Mouse (Mus musculus) left cerebral cortex, postnatal 25 days (tissue): ENCODE data around the gene Ddit4. TPM values are rescaled to one million over a fixed set of nuclear protein-coding genes. Genes with fewer than 3 reads are reported as not detected.

Source experiments
- DNase-seq, 2 experiments: peaks; one replicate each; pipeline ENCODE4 v3.0.0; 2022; ENCODE audit warnings: low spot score in 2 of 2, mixed read lengths in 1 of 2
- intact Hi-C: fragments of 180-260 bp; cut with DNase I; formaldehyde crosslinking; loops from one replicate; pipeline ENCODE4 v1.15.1; 2025
- total RNA-seq, 2 experiments: library from RNA; stranded (reverse); gene quantifications; 2 replicates each; pipeline ENCODE4 v1.2.3; 2021

Ddit4 gene
- total RNA-seq, 2 experiments from 2014 or later: 40.8 to 42.6 TPM

GRCm38 (mm10) chr10:59900939-59901338 is 50.7 kb downstream of the Ddit4 start:
- DNase-seq: no peak
- intact Hi-C loops: no loop called here

- no peak for DNase-seq
- intact Hi-C loops: no loop called here
These were observed 51.5 kb downstream of the Ddit4 start for GRCm38 (mm10) chr10:59900174-59900435.

Other genes with a start within 250 kb of the Ddit4 start
- gene Micu1, start 249.4 kb downstream of the Ddit4 start, total RNA-seq: 10 to 100 TPM; 83.7 to 86.1 TPM
- gene Dnajb12, start 72.3 kb downstream of the Ddit4 start, total RNA-seq: 10 to 100 TPM; 49.7 to 52.8 TPM
- 10 to 100 TPM; 15.1 to 15.5 TPM for gene Ascc1, start 51.0 kb upstream of the Ddit4 start, total RNA-seq
- gene Anapc16, start 51.3 kb upstream of the Ddit4 start, total RNA-seq: 10 to 100 TPM; 62.9 to 63.5 TPM
- gene Spock2, start 154.4 kb upstream of the Ddit4 start, total RNA-seq: 100 to 1,000 TPM; 588 to 602 TPM